Mouse (Mus musculus): ENCODE data around the gene Cnr1. TPM values are rescaled to one million over a fixed set of nuclear protein-coding genes. Genes with fewer than 3 reads are reported as not detected.

Cnr1 gene
- 100 to 1,000 TPM; 121 to 128 TPM for total RNA-seq (2021)

DNA sequence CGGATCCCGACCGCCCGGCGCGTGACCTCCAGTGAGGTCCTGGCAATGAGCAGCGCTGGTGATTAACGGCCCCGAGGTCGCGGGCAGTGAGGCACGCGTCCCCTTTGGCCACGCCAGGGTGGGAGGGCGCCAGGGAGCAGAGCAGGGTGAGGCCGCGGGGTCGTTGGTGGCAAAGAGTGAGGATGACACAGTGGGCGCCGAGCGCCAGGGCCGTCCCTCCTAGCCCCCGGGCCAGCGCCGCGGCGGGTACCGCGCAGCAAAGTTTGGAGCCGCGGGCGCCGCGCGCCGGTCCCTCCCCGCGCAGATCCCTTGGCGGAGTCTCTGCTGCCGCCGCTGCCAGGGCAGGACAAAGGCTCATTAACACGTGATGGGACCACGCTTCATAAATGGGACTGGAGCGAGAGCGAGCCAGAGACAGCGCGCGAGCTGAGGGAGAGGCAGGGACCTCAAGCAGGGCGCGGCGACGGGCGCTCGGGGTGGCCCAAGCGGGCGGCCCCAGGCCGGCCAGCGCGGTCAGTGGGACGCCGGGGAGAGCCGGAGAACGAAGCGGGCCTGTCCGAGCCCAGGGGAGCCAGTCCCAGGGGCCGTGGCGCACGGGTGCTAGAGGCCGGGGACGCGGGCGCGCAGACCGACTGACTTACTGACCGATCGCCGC is at the start of gene Cnr1:
Gene Cnr1, plus strand, starts transcription at position 360 of the 655 bp plus-strand sequence.
- intact Hi-C loops (cut with DNase I): loop anchor here (5.0 to 10.0 kb wide), 4 partner anchors 130 to 527 kb away; no protein-coding TSS in a partner anchor
- peak; percentile 74 to 79 for DNase-seq (ENCODE audit: low spot score in 2 of 2)

DNA sequence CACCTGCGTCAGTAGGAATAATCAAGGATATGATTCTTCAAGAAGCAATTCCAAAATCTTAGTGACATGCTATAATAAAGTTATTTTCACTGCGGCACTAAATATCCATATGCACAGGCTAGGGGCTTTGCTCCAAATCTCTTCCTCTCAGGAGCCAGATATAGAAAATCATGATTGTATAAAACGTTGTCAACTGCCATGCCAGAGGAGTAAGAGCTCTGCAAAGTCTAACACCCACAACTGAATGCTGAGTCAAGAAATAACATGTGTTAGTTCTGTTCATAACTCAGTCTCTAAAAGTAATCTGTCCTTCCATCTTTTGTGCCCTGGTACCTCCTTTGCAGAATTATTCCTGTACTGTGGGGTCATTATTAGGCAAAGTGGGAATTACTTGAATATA is 44.4 kb upstream of the Cnr1 start:
- peak in 1 of 2 experiments; percentile 84 for DNase-seq (ENCODE audit: low spot score in 2 of 2)
- intact Hi-C loops (cut with DNase I): loop anchor here (5.0 kb wide), 1 partner anchor 143 kb away; no protein-coding TSS in a partner anchor

- intact Hi-C loops (cut with DNase I): no loop called here
- DNase-seq (ENCODE audit: low spot score in 2 of 2): no peak
Measured at GRCm38 (mm10) chr4:33886026-33886425, 38.4 kb upstream of the Cnr1 start.

GRCm38 (mm10) chr4:33889976-33890375 is 34.4 kb upstream of the Cnr1 start:
- intact Hi-C loops (cut with DNase I): loop anchor here (5.0 to 10.0 kb wide), 2 partner anchors 93 to 365 kb away; no protein-coding TSS in a partner anchor
- no peak for DNase-seq (ENCODE audit: low spot score in 2 of 2)

DNA sequence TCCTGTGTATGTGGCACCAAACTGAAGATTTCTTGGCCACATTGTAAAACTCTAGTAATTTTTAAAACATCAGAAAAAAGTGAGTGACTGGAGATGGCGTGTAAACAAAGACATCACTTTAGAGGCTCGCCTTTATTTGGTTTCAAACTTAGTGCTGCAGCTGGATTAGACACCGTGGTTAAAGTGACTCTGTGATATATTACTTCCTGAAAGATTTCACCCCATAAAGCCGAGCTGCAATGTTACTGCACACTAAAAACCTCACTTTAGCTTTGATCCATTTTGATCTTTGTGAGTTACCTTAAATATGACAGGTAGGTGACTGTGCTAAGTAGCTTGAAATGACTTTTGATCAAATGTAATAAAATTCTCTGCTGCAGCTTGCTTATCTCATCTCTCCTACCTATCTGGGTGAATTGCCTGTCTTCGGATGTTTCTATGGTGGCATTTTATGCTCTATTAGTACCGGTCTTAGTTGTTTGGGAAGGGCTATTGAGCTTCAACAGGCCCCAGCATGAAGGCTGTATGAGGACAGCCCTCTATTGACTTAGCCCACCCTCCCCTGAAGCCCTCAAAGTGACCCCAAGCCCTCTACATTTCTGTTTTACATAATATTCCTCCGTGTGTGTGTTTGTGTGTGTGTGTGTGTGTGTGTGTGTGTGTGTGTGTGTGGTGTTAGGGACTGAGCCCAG is 32.1 kb upstream of the Cnr1 start:
- intact Hi-C loops (cut with DNase I): loop anchor here (5.0 to 10.0 kb wide), 2 partner anchors 95 to 368 kb away; no protein-coding TSS in a partner anchor
- DNase-seq (ENCODE audit: low spot score in 2 of 2): no peak

- intact Hi-C loops (cut with DNase I): loop anchor here (5.0 to 10.0 kb wide), 2 partner anchors 97 to 369 kb away; no protein-coding TSS in a partner anchor
Measured at GRCm38 (mm10) chr4:33893841-33894240, 30.6 kb upstream of the Cnr1 start.

GRCm38 (mm10) chr4:33895046-33895445 is 29.3 kb upstream of the Cnr1 start:
- intact Hi-C loops (cut with DNase I): loop anchor here (10.0 kb wide), 1 partner anchor 370 kb away; no protein-coding TSS in a partner anchor
- peak in 1 of 2 experiments; percentile 12 for DNase-seq (ENCODE audit: low spot score in 2 of 2)

More at GRCm38 (mm10) chr4:33893841-33894240, 30.6 kb upstream of the Cnr1 start:
- peak; percentile 78 to 94 for DNase-seq (ENCODE audit: low spot score in 2 of 2)

GRCm38 (mm10) chr4:33895491-33895890 is 28.9 kb upstream of the Cnr1 start:
- intact Hi-C loops (cut with DNase I): loop anchor here (10.0 kb wide), 1 partner anchor 371 kb away; no protein-coding TSS in a partner anchor
- DNase-seq (ENCODE audit: low spot score in 2 of 2): no peak

- no peak for DNase-seq (ENCODE audit: low spot score in 2 of 2)
- intact Hi-C loops (cut with DNase I): no loop called here
Measured at GRCm38 (mm10) chr4:33901659-33902058, 22.7 kb upstream of the Cnr1 start.

DNA sequence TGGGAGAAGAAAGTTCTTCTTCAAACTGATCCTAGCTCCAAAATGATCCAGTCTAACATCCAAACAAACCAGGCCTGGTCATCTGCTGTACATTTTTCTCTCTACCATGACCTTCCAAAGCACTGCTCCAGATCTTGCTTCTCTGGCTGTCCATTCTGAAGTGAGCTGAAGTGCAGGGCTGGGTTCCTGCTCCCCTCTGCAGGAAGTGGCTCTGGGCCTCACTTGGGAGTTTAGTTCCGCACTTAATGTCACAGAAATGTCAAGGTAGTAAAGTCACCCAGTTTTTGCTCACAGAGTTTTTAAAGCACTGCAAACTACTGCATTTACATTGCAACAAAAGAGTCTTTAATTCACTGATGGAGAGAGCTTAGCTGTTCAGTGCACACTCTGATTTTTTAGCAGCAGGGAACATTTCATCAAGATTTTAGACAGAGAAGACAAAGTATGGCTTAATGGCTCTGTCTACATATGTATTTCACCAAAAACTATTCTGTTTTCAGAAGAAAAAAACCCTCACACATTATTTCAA is 20.5 kb upstream of the Cnr1 start:
- DNase-seq (ENCODE audit: low spot score in 2 of 2): no peak
- intact Hi-C loops (cut with DNase I): no loop called here

- DNase-seq (ENCODE audit: low spot score in 2 of 2): no peak
- intact Hi-C loops (cut with DNase I): no loop called here
Measured at GRCm38 (mm10) chr4:33904826-33905225, 19.6 kb upstream of the Cnr1 start.

DNA sequence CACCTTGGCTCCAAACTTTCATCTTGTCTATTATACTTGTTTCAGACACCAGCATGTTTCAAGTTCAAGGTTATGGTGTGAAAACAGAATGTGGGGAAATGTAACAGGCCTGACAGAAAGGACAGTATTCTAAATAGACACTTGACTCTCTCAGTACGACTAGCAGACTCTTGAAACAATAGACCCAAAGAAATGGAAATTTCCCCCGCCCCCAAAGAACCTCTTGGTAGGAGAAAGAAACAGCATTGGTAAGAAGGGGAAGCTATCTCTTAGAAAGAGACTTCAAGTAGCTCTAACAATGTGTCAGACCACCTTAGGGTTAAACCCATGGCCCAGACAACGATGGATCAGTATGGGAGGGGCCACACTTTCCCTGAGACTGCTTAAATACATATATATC is 15.6 kb upstream of the Cnr1 start:
- no peak for DNase-seq (ENCODE audit: low spot score in 2 of 2)
- intact Hi-C loops (cut with DNase I): no loop called here

GRCm38 (mm10) chr4:33915730-33916129 is 8.7 kb upstream of the Cnr1 start:
- DNase-seq (ENCODE audit: low spot score in 2 of 2): no peak
- intact Hi-C loops (cut with DNase I): no loop called here

- peak in 1 of 2 experiments; percentile 41 for DNase-seq (ENCODE audit: low spot score in 2 of 2)
- intact Hi-C loops (cut with DNase I): loop anchor here (2.0 to 10.0 kb wide), 5 partner anchors 126 to 524 kb away; no protein-coding TSS in a partner anchor
Measured at GRCm38 (mm10) chr4:33920807-33921206, 3.6 kb upstream of the Cnr1 start.

DNA sequence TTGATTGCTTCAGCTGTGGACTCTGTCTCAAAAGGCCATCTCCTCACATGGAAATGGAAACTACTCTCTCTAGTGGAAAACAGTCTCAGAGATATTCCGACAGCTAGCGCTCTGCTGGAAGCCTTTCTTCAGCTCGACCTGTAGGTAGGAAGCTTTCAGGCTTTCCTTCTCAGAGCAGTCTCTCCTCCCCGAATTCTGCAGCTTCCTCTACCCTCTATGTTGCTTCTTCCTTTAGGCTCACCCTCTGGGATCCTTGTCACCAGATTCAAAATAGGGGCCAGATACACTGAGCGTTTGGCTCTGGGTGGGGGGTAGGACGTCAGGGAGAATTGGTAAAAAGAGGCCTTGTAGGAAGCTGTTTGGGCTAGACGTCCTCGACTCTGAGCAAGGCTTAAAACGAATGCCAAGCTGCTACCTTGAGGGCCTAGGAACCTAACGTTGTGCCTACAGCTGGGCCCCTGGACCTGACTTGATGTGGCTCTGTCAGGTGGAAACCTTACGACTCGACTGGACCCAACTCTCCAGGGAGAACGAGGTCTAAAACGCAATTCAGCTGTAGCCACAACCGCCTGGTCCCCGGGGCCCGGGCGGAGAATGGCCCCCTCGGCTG is 1.1 kb upstream of the Cnr1 start:
- DNase-seq (ENCODE audit: low spot score in 2 of 2): peak; percentile 36 to 61
- intact Hi-C loops (cut with DNase I): loop anchor here (5.0 to 10.0 kb wide), 4 partner anchors 128 to 526 kb away; no protein-coding TSS in a partner anchor

DNA sequence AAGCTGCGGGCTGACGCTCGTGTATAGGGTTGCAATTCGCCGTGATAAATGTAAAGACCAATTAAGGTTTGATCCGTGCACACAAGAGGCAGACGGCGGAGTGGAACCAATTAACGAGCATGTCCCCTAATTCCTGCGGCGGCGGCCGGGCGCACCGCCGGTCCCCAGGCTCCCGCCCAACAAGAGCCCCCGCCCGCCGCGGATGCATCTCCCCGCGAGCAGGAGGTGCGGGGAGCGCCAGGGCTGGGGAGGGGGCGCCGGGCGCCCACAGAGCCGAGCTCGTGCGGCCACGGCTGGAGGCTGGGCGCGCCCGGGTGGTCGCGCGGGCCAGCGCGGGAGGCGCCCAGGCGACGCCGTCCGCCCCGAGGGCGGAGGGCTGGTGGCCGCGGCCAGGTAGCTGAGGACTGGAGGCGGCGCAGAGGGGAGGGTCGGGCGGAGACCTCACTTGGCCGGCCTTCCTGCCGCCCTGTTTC is 596 bp upstream of the Cnr1 start:
- peak in 1 of 2 experiments; percentile 43 for DNase-seq (ENCODE audit: low spot score in 2 of 2)
- intact Hi-C loops (cut with DNase I): loop anchor here (5.0 to 10.0 kb wide), 4 partner anchors 129 to 526 kb away; no protein-coding TSS in a partner anchor

- intact Hi-C loops (cut with DNase I): loop anchor here (5.0 to 10.0 kb wide), 5 partner anchors 130 to 627 kb away; partner anchors contain the start of gene Akirin2
- peak in 1 of 2 experiments; percentile 64 for DNase-seq (ENCODE audit: low spot score in 2 of 2)
Measured at GRCm38 (mm10) chr4:33924889-33925245, 474 bp downstream of the Cnr1 start.

DNA sequence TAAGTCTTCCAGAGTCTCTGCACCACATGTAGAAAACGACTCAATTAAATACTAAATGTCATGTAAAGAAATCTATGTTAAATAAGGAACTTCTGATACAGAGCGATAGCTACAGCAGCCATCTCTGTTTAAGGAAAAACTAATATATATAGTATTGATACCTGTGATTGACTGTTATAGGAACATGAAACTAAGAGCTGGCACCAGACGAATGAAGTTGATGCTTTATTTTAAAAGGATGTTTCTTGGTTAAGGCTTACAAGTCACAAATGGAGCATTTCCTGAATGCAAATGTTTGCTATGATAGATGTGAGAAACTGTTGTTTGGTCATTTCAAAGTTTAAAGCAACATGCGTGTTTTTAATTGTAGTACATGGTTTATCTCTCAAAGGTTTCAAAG is 1.1 kb downstream of the Cnr1 start:
- intact Hi-C loops (cut with DNase I): loop anchor here (5.0 to 10.0 kb wide), 2 partner anchors 131 to 627 kb away; partner anchors contain the start of gene Akirin2
- no peak for DNase-seq (ENCODE audit: low spot score in 2 of 2)

DNA sequence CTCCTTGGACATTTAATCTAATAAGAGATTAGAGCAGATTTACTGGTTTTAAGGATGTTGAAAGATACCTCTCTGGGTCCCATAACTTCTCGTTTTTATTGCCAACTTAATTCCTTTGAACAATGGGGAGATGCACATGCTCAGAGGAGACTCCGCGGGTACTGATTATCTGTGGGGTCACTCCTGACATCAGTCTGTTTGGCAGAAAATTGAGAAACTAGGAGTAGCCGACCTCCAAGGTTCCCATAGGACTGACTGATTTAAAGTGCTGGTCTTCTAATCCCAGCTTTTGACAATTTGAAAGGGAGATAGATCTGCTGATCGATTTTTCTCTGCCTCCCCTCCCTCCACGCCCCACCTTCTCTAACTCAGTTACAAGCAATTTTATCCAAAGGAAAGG is 1.6 kb downstream of the Cnr1 start:
- intact Hi-C loops (cut with DNase I): loop anchor here (2.0 to 10.0 kb wide), 3 partner anchors 131 to 626 kb away; partner anchors contain the start of gene Akirin2
- no peak for DNase-seq (ENCODE audit: low spot score in 2 of 2)
